Mouse (Mus musculus): ENCODE results near the gene H2-M3. TPM values are rescaled to one million over a fixed set of nuclear protein-coding genes. Genes with fewer than 3 reads are reported as not detected.
A peak's percentile ranks its signal among the peaks of the same experiment; 100 is the strongest.
"Not testable (repeated sequence)": the region's sequence is repeated elsewhere in the genome, so short reads cannot be mapped to it uniquely, and the experiment has no call there.

The H2-M3 gene
- 1.1 and 1.5 TPM in 2 replicates for polyA plus RNA-seq (2016; fragmentation: Nextera tagmentation; extraction: Ambion mirVana)

GRCm38 (mm10) chr17:37270058-37270701 is at the start of gene H2-M3:
Gene H2-M3 (plus strand): TSS chr17:37270220.
- peak; percentile 82 for ATAC-seq
- Histone ChIP-seq H3K9ac (peak within 1 kb of the TSS; percentile 47), H3K9me3 (replicated peaks) (no peaks in the 10 kb centered on the region), H3K4me1 (peaks cover 3% of the 10 kb centered on the region; the same call in 1 of the 2 replicates), H3K4me2 (peak within 1 kb of the TSS; percentile 86), H3K4me3 (peak within 1 kb of the TSS; percentile 59), H3K36me3 (no peaks in the 10 kb centered on the region), H3K27me3 (replicated peaks) (no peaks in the 10 kb centered on the region), H3K27ac (no peak within 1 kb of the TSS)
- WGBS (ENCODE audit: insufficient replicate concordance) = 1% methylated on average over 26 of the region's 26 CpGs

GRCm38 (mm10) chr17:37221879-37222278 is 48.1 kb upstream of the H2-M3 start:
- H3K4me1 ChIP-seq = no peaks in the 10 kb centered on the region
- no peak overlapping the region for H3K4me2 ChIP-seq
- 10% methylated on average over 1 of the region's 1 CpGs for WGBS (ENCODE audit: insufficient replicate concordance)
- no peaks in the 10 kb centered on the region for H3K36me3 ChIP-seq
- no peak overlapping the region for H3K27ac ChIP-seq
- no peak for ATAC-seq
- H3K4me3 ChIP-seq = no peak overlapping the region
- H3K9ac ChIP-seq = no peak overlapping the region
- 0 out of 2 replicates have a peak, but pooled peaks cover 3% of the 10 kb centered on the region for H3K9me3 ChIP-seq (replicated peaks)
- H3K27me3 ChIP-seq (replicated peaks) = no peaks in the 10 kb centered on the region

- not testable (repeated sequence) for ATAC-seq; H3K4me3 ChIP-seq; H3K4me1 ChIP-seq; H3K9ac ChIP-seq; H3K27ac ChIP-seq; H3K27me3 ChIP-seq (replicated peaks); H3K9me3 ChIP-seq (replicated peaks); H3K36me3 ChIP-seq; H3K4me2 ChIP-seq
- WGBS (ENCODE audit: insufficient replicate concordance) = 70% methylated on average over 2 of the region's 2 CpGs
Measured at GRCm38 (mm10) chr17:37237230-37237629, 32.8 kb upstream of the H2-M3 start, which contains the start of gene Olfr97. Gene Olfr97 (minus strand): TSS chr17:37237330.

- Histone ChIP-seq H3K9me3 (replicated peaks) (peaks cover 5% of the 10 kb centered on the region; the same call in 1 of the 2 replicates), H3K4me2 (no peak overlapping the region), H3K27me3 (replicated peaks) (no peaks in the 10 kb centered on the region), H3K36me3 (no peaks in the 10 kb centered on the region), H3K9ac (no peak overlapping the region), H3K4me3 (no peak overlapping the region), H3K4me1 (no peaks in the 10 kb centered on the region), H3K27ac (no peak overlapping the region)
- WGBS (ENCODE audit: insufficient replicate concordance) = 35% methylated on average over 3 of the region's 3 CpGs
- peak; percentile 57; the same call in 1 of the 2 replicates for ATAC-seq
Measured at GRCm38 (mm10) chr17:37242198-37242597, 27.8 kb upstream of the H2-M3 start.

- WGBS (ENCODE audit: insufficient replicate concordance) = 17% methylated on average over 5 of the region's 5 CpGs
- H3K4me1 ChIP-seq = no peaks in the 10 kb centered on the region
- no peak for ATAC-seq
- no peak overlapping the region for H3K27ac ChIP-seq
- H3K36me3 ChIP-seq = no peaks in the 10 kb centered on the region
- no peak overlapping the region for H3K4me3 ChIP-seq
- no peaks in the 10 kb centered on the region for H3K9me3 ChIP-seq (replicated peaks)
- no peak overlapping the region for H3K4me2 ChIP-seq
- no peaks in the 10 kb centered on the region for H3K27me3 ChIP-seq (replicated peaks)
- H3K9ac ChIP-seq = no peak overlapping the region
Measured at GRCm38 (mm10) chr17:37246715-37247114, 23.3 kb upstream of the H2-M3 start.

- Histone ChIP-seq H3K27me3 (replicated peaks) (no peaks in the 10 kb centered on the region), H3K4me3 (no peak overlapping the region), H3K36me3 (no peaks in the 10 kb centered on the region), H3K4me2 (no peak overlapping the region), H3K9ac (no peak overlapping the region), H3K27ac (no peak overlapping the region), H3K9me3 (replicated peaks) (no peaks in the 10 kb centered on the region), H3K4me1 (no peaks in the 10 kb centered on the region)
- ATAC-seq = no peak
Measured at GRCm38 (mm10) chr17:37249460-37249859, 20.6 kb upstream of the H2-M3 start.

GRCm38 (mm10) chr17:37250544-37250943 is 19.5 kb upstream of the H2-M3 start:
- H3K9ac ChIP-seq = no peak overlapping the region
- no peak for ATAC-seq
- H3K27ac ChIP-seq = no peak overlapping the region
- H3K4me1 ChIP-seq = no peaks in the 10 kb centered on the region
- no peaks in the 10 kb centered on the region for H3K27me3 ChIP-seq (replicated peaks)
- H3K4me3 ChIP-seq = no peak overlapping the region
- H3K36me3 ChIP-seq = no peaks in the 10 kb centered on the region
- no peaks in the 10 kb centered on the region for H3K9me3 ChIP-seq (replicated peaks)
- 11% methylated on average over 1 of the region's 1 CpGs for WGBS (ENCODE audit: insufficient replicate concordance)
- no peak overlapping the region for H3K4me2 ChIP-seq

GRCm38 (mm10) chr17:37263626-37264025 is 6.4 kb upstream of the H2-M3 start, which contains the start of gene Olfr98:
Gene Olfr98 (minus strand): TSS chr17:37263749.
- no peak within 1 kb of the TSS for H3K4me3 ChIP-seq
- H3K36me3 ChIP-seq = no peaks in the 10 kb centered on the region
- no peak within 1 kb of the TSS for H3K4me2 ChIP-seq
- no peak for ATAC-seq
- no peak within 1 kb of the TSS for H3K9ac ChIP-seq
- no peaks in the 10 kb centered on the region for H3K4me1 ChIP-seq
- no peak within 1 kb of the TSS for H3K27ac ChIP-seq
- no peaks in the 10 kb centered on the region for H3K27me3 ChIP-seq (replicated peaks)
- no peaks in the 10 kb centered on the region for H3K9me3 ChIP-seq (replicated peaks)
- 48% methylated on average over 1 of the region's 1 CpGs for WGBS (ENCODE audit: insufficient replicate concordance)

GRCm38 (mm10) chr17:37270702-37271092 is 677 bp downstream of the H2-M3 start:
- Histone ChIP-seq H3K9ac (peak overlapping the region; percentile 47), H3K4me3 (peak overlapping the region; percentile 59), H3K9me3 (replicated peaks) (no peaks in the 10 kb centered on the region), H3K36me3 (no peaks in the 10 kb centered on the region), H3K27ac (no peak overlapping the region), H3K4me2 (peak overlapping the region; percentile 86), H3K4me1 (peaks cover 3% of the 10 kb centered on the region; the same call in 1 of the 2 replicates), H3K27me3 (replicated peaks) (no peaks in the 10 kb centered on the region)
- 21% methylated on average over 8 of the region's 8 CpGs for WGBS (ENCODE audit: insufficient replicate concordance)
- peak; percentile 67 for ATAC-seq

- no peaks in the 10 kb centered on the region for H3K36me3 ChIP-seq
- ATAC-seq = no peak
- no peak overlapping the region for H3K27ac ChIP-seq
- H3K4me1 ChIP-seq = no peaks in the 10 kb centered on the region
- H3K9ac ChIP-seq = no peak overlapping the region
- H3K9me3 ChIP-seq (replicated peaks) = no peaks in the 10 kb centered on the region
- no peak overlapping the region for H3K4me2 ChIP-seq
- no peak overlapping the region for H3K4me3 ChIP-seq
- WGBS (ENCODE audit: insufficient replicate concordance) = 50% methylated on average over 2 of the region's 2 CpGs
- H3K27me3 ChIP-seq (replicated peaks) = no peaks in the 10 kb centered on the region
Measured at GRCm38 (mm10) chr17:37275626-37276248, 5.7 kb downstream of the H2-M3 start.

GRCm38 (mm10) chr17:37276573-37276972 is 6.6 kb downstream of the H2-M3 start:
- H3K9me3 ChIP-seq (replicated peaks) = no peaks in the 10 kb centered on the region
- H3K27me3 ChIP-seq (replicated peaks) = no peaks in the 10 kb centered on the region
- H3K9ac ChIP-seq = no peak overlapping the region
- no peak overlapping the region for H3K4me3 ChIP-seq
- no peak for ATAC-seq
- H3K4me2 ChIP-seq = no peak overlapping the region
- H3K36me3 ChIP-seq = no peaks in the 10 kb centered on the region
- H3K4me1 ChIP-seq = no peaks in the 10 kb centered on the region
- no peak overlapping the region for H3K27ac ChIP-seq

GRCm38 (mm10) chr17:37280331-37280730 is 10.3 kb downstream of the H2-M3 start:
- H3K9me3 ChIP-seq (replicated peaks) = no peaks in the 10 kb centered on the region
- no peaks in the 10 kb centered on the region for H3K36me3 ChIP-seq
- 68% methylated on average over 1 of the region's 1 CpGs for WGBS (ENCODE audit: insufficient replicate concordance)
- ATAC-seq = no peak
- no peaks in the 10 kb centered on the region for H3K4me1 ChIP-seq
- H3K9ac ChIP-seq = no peak overlapping the region
- H3K27ac ChIP-seq = no peak overlapping the region
- H3K4me2 ChIP-seq = no peak overlapping the region
- no peaks in the 10 kb centered on the region for H3K27me3 ChIP-seq (replicated peaks)
- no peak overlapping the region for H3K4me3 ChIP-seq
